Mouse (Mus musculus) erythroblast, embryonic 14.5 days (primary cell): Measurements from ENCODE around the gene Anapc13. TPM values are rescaled to one million over a fixed set of nuclear protein-coding genes. Genes with fewer than 3 reads are reported as not detected.

Experiments used
- H3K27me3 ChIP-seq: 2 replicates; pipeline ENCODE4 v1.6.1; 2012; ENCODE audit warnings: inconsistent platforms; ENCODE audit not compliant: control insufficient read depth
- H3K36me3 ChIP-seq: 2 replicates; pipeline ENCODE4 v1.6.1; 2012; ENCODE audit warnings: mild to moderate bottlenecking, inconsistent platforms; ENCODE audit not compliant: control insufficient read depth
- H3K4me1 ChIP-seq: 2 replicates; pipeline ENCODE4 v1.6.1; 2012; ENCODE audit warnings: inconsistent platforms; ENCODE audit not compliant: control insufficient read depth
- H3K4me3 ChIP-seq: replicated peaks from 2 replicates; pipeline ENCODE3; 2012; ENCODE audit warnings: moderate library complexity, mild to moderate bottlenecking, inconsistent platforms
- H3K9me3 ChIP-seq: 2 replicates; pipeline ENCODE4 v1.6.1; 2012; ENCODE audit warnings: low read length, inconsistent platforms, mixed read lengths; ENCODE audit not compliant: control insufficient read depth
- GATA1 ChIP-seq: IDR thresholded peaks from 2 replicates; pipeline ENCODE4 v1.6.1; 2012; ENCODE audit warnings: low read length, inconsistent platforms, mixed read lengths
- TAL1 ChIP-seq: IDR thresholded peaks from 3 replicates; pipeline ENCODE4 v1.6.1; 2012; ENCODE audit warnings: low read length, inconsistent platforms, mixed read lengths
- polyA plus RNA-seq: library from polyadenylated mRNA; stranded (reverse); fragments of >175 nt; gene quantifications from 2 replicates; pipeline ENCODE4 v1.2.3, GENCODE M21; 2012

Gene Anapc13
- polyA plus RNA-seq, 1 experiment = 5.9 TPM

DNA sequence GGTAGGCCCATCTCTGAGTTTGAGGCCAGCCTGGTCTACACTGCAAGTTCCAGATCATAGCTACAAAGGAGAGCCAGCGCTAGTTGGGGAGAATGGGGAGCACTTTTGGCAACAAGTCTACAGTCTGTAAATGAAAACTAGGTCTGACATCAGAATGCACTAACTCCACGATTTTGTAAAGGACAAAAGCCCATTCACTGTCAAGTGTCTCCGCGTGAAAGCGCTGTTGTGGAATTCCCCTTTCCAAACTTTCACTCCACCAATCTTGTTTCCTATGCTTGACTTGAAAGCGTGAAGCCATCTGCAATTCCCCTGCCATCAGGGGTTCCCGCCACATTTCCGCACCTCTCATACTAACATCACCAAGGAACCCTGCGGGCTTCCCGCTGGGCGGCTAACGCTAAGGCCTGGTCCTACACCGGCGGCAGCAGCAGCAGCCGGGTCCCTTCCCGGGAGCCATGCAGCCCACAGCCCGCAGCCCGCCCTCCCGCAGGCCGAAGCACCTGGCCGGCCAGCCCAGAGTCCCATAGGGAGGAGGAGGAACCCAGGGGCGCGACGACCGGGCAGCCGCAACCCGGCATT lies 604 bp upstream of the Anapc13 start:
- Histone ChIP-seq H3K36me3 (peaks cover 8% of the 10 kb centered on the region), H3K4me1 (peaks cover 45% of the 10 kb centered on the region), H3K27me3 (no peaks in the 10 kb centered on the region), H3K9me3 (no peaks in the 10 kb centered on the region), H3K4me3 (peak overlapping the region; percentile 77)
- TF ChIP-seq GATA1 = no peak

DNA sequence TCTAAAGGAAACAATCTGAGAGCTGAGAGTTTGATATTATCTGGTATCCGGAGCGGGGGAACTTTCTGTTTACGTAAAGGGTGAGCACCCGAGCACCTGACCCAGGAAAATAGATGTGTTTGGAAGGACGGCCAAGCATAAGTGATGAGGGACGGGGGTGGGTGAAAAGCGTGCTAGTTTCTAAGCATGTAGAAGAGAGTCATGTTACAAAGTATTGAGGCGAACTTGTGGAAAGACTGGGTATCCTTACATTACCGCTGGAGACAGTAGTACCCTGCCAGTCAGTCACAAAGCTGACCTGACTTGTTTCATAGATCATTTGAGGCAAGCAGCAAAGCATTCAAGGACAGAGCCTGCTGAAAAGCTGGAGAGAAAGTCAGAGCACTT lies 736 bp downstream of the Anapc13 start:
- peaks cover 45% of the 10 kb centered on the region for H3K4me1 ChIP-seq
- no peak for TF ChIP-seq TAL1
- TF ChIP-seq GATA1 = no peak
- H3K27me3 ChIP-seq = no peaks in the 10 kb centered on the region
- no peaks in the 10 kb centered on the region for H3K9me3 ChIP-seq
- H3K4me3 ChIP-seq = peak overlapping the region; percentile 77
- H3K36me3 ChIP-seq = peaks cover 16% of the 10 kb centered on the region

DNA sequence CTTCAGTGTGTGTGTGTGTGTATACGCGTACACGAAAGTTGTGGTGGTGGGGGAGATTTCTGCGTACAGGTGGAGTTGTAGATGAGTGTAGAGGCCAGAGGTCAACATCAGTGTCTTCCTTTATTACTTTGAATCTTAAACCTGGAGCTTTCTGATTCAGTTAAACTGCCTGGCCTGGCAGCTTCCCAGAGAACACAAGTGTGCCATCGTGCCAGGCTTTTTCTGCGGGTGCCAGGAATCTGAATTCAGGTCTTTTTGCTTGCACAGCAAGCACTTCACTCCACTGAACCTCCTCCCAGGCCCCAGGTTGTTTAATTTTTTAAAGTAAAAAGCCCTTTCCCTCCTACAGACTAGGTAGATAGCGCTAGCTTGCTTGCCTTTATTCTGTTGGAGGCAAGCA lies 1.3 kb downstream of the Anapc13 start:
- TF ChIP-seq TAL1 (no peak), GATA1 (no peak)
- peaks cover 20% of the 10 kb centered on the region for H3K36me3 ChIP-seq
- no peaks in the 10 kb centered on the region for H3K9me3 ChIP-seq
- no peaks in the 10 kb centered on the region for H3K27me3 ChIP-seq
- peak overlapping the region; percentile 77 for H3K4me3 ChIP-seq
- H3K4me1 ChIP-seq = peaks cover 44% of the 10 kb centered on the region

DNA sequence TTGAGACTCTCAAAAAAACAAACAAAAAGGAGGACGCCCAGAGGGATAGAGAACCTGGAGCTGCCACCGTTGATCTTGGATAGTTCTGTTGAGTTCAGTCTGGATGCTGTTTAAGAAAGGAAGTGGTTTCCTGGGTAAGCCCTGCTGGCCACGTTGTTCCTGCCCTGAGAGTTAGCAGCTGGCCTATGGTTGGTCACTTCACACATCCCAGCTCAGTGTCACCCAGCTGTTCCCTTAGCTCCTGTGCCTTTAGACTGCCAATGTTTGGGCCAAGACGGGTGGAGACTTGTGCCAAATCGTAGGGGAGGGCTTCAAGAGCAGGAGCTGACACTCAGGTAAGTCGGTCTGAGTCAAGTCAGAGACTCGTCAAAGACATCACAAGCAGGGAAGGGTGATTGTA lies 3.0 kb downstream of the Anapc13 start:
- peaks cover 23% of the 10 kb centered on the region for H3K36me3 ChIP-seq
- TF ChIP-seq TAL1 (no peak), GATA1 (no peak)
- H3K4me1 ChIP-seq = peaks cover 37% of the 10 kb centered on the region
- H3K9me3 ChIP-seq = no peaks in the 10 kb centered on the region
- no peak overlapping the region for H3K4me3 ChIP-seq
- no peaks in the 10 kb centered on the region for H3K27me3 ChIP-seq

DNA sequence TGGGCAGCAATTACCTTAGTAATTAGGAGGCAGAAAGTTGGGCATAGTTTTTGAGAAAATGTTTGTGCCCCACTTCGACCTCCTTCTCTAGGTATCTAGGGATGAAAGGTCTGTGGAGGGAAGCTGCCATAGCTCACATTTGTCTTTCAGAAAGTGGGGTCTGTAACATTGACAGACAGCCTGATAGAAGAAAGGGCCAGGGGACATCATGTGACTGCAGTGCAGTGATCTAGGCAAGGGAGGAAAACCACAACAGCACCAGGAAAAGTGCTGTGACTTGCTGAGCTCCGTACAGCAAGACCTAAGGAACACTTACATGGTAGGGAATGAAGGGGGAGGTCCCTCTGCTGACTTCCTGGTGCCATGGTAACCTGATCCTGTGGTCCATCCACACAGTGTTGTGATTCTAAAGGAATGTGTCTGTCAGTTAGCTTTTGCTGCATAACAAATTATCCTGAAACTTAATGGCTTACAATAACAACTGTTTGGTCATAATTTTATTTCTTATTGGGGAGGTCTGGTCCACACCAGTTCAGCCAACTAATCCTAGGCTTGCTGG lies 5.6 kb downstream of the Anapc13 start:
- Histone ChIP-seq H3K9me3 (no peaks in the 10 kb centered on the region), H3K36me3 (peaks cover 23% of the 10 kb centered on the region), H3K27me3 (no peaks in the 10 kb centered on the region), H3K4me3 (no peak overlapping the region), H3K4me1 (peaks cover 24% of the 10 kb centered on the region)
- TF ChIP-seq TAL1 = no peak
- TF ChIP-seq GATA1 = no peak

DNA sequence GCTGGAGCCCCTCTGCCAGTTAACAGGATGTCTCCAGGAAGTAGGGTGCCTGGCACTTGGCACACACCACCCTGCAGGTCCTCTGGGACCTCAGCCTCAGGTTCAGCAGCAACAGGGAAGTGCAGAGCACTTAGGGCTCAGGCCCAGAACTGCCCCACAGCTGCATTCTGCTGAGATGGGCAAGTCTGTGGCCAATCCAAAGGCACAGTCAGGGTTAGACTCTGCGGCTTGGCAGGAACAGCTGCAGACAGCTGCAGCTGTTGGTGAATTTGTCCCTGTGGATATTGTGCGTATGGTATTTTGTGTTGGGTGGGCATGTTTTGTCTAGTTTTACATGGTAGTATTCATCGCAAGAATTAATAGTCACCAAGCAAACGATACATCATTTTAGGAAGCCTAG lies 6.1 kb downstream of the Anapc13 start:
- Histone ChIP-seq H3K4me3 (no peak overlapping the region), H3K4me1 (peaks cover 19% of the 10 kb centered on the region), H3K36me3 (peaks cover 23% of the 10 kb centered on the region), H3K27me3 (no peaks in the 10 kb centered on the region), H3K9me3 (no peaks in the 10 kb centered on the region)
- TF ChIP-seq TAL1 (no peak), GATA1 (no peak)

DNA sequence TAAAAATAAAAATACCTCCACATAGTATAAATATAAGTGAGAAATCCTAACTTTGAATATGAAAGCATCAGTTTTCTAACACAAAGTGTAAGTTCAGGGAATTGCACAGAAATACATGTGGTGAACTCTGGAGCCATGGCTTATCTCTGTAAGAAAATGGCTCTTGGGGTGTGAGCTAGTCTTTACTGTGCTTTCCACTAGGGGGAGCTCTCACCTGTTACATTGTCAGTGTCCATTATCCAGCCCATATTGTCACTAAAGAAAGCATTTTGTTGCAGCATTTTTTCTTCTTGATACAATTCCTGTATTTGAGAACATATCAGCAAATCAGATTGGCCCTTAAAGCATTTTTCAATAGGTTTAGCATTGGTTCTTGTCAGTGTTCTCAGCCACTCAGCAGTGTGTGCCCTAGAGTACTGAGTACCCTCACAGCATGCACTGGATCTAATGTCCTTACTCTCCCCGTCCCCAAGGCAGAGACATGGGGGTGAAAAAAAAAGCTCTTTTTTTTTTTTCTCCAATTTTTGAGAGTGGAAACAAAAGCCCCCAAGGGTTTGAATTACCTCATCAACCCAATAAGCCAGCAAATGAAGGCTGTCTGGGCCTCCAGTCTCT lies 6.9 kb downstream of the Anapc13 start:
- peaks cover 23% of the 10 kb centered on the region for H3K36me3 ChIP-seq
- H3K4me3 ChIP-seq = no peak overlapping the region
- peaks cover 11% of the 10 kb centered on the region for H3K4me1 ChIP-seq
- no peak for TF ChIP-seq TAL1
- TF ChIP-seq GATA1 = no peak; the same call in 1 of the 2 replicates
- H3K27me3 ChIP-seq = no peaks in the 10 kb centered on the region
- H3K9me3 ChIP-seq = no peaks in the 10 kb centered on the region

DNA sequence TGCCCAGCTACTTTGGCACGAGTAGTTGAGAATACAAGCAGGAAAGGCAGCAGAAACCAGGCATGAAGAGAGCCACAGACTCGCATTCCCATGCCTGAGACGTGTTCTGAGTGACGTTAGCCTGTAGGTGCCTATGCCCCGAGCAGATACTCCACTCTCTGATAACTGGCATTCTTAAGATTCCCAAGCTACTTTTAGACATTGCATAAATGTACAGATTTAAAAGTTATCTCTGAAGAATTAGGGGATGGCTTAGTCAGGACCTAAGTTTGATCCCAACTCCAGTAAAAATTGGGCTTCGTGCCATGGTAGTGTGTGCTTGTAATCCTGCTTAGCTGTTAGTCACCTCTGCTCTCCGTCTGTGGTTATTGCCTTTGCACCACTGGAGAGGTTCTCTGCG lies 8.4 kb downstream of the Anapc13 start:
- Histone ChIP-seq H3K36me3 (peaks cover 23% of the 10 kb centered on the region), H3K9me3 (no peaks in the 10 kb centered on the region), H3K27me3 (no peaks in the 10 kb centered on the region), H3K4me1 (no peaks in the 10 kb centered on the region), H3K4me3 (no peak overlapping the region)
- TF ChIP-seq TAL1 (no peak), GATA1 (no peak)

DNA sequence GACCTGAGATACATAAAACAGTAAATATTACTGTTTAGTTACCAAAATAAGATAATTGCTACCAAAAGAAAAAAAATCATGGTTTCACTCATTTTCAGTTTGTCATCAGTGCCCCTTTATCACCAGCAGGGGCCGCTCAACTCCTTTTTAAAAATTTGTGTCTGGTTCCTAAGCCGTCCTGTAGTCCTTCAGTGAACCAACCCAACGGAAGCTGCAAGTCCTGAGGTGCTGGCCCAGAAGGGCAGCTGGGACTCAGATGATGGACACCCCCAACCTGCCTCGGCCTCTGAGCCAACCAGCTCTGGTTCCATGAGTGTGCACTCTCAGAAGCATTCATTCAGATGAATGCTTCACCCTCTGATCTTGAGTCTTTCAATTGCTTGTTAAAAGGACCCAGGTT lies 10.5 kb downstream of the Anapc13 start:
- H3K4me3 ChIP-seq = no peak overlapping the region
- no peaks in the 10 kb centered on the region for H3K4me1 ChIP-seq
- H3K9me3 ChIP-seq = no peaks in the 10 kb centered on the region
- H3K36me3 ChIP-seq = peaks cover 10% of the 10 kb centered on the region
- TF ChIP-seq GATA1 (no peak), TAL1 (no peak)
- H3K27me3 ChIP-seq = no peaks in the 10 kb centered on the region
